Mouse (Mus musculus): Measurements from ENCODE around the gene AC109138.7. TPM values are rescaled to one million over a fixed set of nuclear protein-coding genes. Genes with fewer than 3 reads are reported as not detected.

Gene AC109138.7
- polyA plus RNA-seq, 1 experiment: not detected

- no peaks in the 10 kb centered on the region for H3K4me1 ChIP-seq (ENCODE audit: control insufficient read depth, insufficient read depth, insufficient read length, low read length)
- H3K27ac ChIP-seq (replicated peaks; ENCODE audit: low read depth, low read length): no peak overlapping the region
- H3K4me3 ChIP-seq (ENCODE audit: insufficient read depth, low read depth, low read length): no peak overlapping the region
These were observed 56.0 kb downstream of the AC109138.7 start for GRCm38 (mm10) chr19:4270187-4270586.

DNA sequence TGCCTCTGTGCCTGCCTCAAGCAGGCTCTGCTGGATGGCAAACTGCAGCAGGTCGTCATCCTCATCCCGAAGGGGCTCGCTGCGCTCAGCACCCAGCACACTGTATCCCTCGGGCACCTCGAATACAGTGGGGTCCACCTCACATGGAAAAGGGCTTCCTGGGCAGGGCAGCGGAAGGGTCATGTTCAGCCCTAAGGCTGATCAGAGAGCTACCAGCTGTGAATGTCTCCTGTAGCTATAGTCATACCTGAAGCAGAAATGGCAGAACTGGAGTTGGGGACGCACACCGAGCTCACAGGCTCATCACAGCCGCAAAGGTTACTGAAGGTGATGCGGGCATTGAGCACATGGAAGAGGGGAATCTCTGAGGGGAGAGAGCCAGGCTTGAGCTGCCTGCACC is 56.8 kb downstream of the AC109138.7 start:
- Histone ChIP-seq H3K4me1 (ENCODE audit: control insufficient read depth, insufficient read depth, insufficient read length, low read length) (no peaks in the 10 kb centered on the region), H3K4me3 (ENCODE audit: insufficient read depth, low read depth, low read length) (no peak overlapping the region), H3K27ac (replicated peaks; ENCODE audit: low read depth, low read length) (no peak overlapping the region)

- H3K27ac ChIP-seq (replicated peaks; ENCODE audit: low read depth, low read length): no peak overlapping the region
- no peaks in the 10 kb centered on the region for H3K4me1 ChIP-seq (ENCODE audit: control insufficient read depth, insufficient read depth, insufficient read length, low read length)
- no peak overlapping the region for H3K4me3 ChIP-seq (ENCODE audit: insufficient read depth, low read depth, low read length)
These were observed 65.3 kb downstream of the AC109138.7 start for GRCm38 (mm10) chr19:4279487-4279886.

GRCm38 (mm10) chr19:4280425-4280824 is 66.3 kb downstream of the AC109138.7 start:
- Histone ChIP-seq H3K4me1 (ENCODE audit: control insufficient read depth, insufficient read depth, insufficient read length, low read length) (no peaks in the 10 kb centered on the region), H3K4me3 (ENCODE audit: insufficient read depth, low read depth, low read length) (no peak overlapping the region), H3K27ac (replicated peaks; ENCODE audit: low read depth, low read length) (no peak overlapping the region)

Other genes starting within 250 kb of the AC109138.7 start
- 6.9 and 13.4 TPM in 2 replicates for gene Aldh3b2, start 242.0 kb upstream of the AC109138.7 start, polyA plus RNA-seq (2012; ENCODE audit: insufficient read depth, insufficient read length, missing spikeins)
- gene Acy3, start 227.8 kb upstream of the AC109138.7 start, polyA plus RNA-seq (2012; ENCODE audit: insufficient read depth, insufficient read length, missing spikeins): 33.3 and 40.6 TPM in 2 replicates
- gene Tbx10, start 221.6 kb upstream of the AC109138.7 start, polyA plus RNA-seq (2012; ENCODE audit: insufficient read depth, insufficient read length, missing spikeins): not detected in 2 replicates
- gene Nudt8, start 213.8 kb upstream of the AC109138.7 start, polyA plus RNA-seq (2012; ENCODE audit: insufficient read depth, insufficient read length, missing spikeins): 24.5 and 49.5 TPM in 2 replicates
- not detected in 2 replicates for gene Gm49405, start 213.7 kb upstream of the AC109138.7 start, polyA plus RNA-seq (2012; ENCODE audit: insufficient read depth, insufficient read length, missing spikeins)
- gene Doc2g, start 211.0 kb upstream of the AC109138.7 start, polyA plus RNA-seq (2012; ENCODE audit: insufficient read depth, insufficient read length, missing spikeins): 1.1 and 1.8 TPM in 2 replicates
- 1,127 and 1,213 TPM in 2 replicates for gene Ndufv1, start 201.6 kb upstream of the AC109138.7 start, polyA plus RNA-seq (2012; ENCODE audit: insufficient read depth, insufficient read length, missing spikeins)
- gene Gstp1, start 176.4 kb upstream of the AC109138.7 start, polyA plus RNA-seq (2012; ENCODE audit: insufficient read depth, insufficient read length, missing spikeins): 362 and 451 TPM in 2 replicates
- gene Gstp2, start 168.3 kb upstream of the AC109138.7 start, polyA plus RNA-seq (2012; ENCODE audit: insufficient read depth, insufficient read length, missing spikeins): 14.8 and 26.0 TPM in 2 replicates
- gene Gstp3, start 154.8 kb upstream of the AC109138.7 start, polyA plus RNA-seq (2012; ENCODE audit: insufficient read depth, insufficient read length, missing spikeins): 2.3 and 4.2 TPM in 2 replicates
- not detected in 2 replicates for gene Cabp2, start 132.8 kb upstream of the AC109138.7 start, polyA plus RNA-seq (2012; ENCODE audit: insufficient read depth, insufficient read length, missing spikeins)
- 78.5 and 101 TPM in 2 replicates for gene Cdk2ap2, start 117.2 kb upstream of the AC109138.7 start, polyA plus RNA-seq (2012; ENCODE audit: insufficient read depth, insufficient read length, missing spikeins)
- gene Pitpnm1, start 114.4 kb upstream of the AC109138.7 start, polyA plus RNA-seq (2012; ENCODE audit: insufficient read depth, insufficient read length, missing spikeins): 14.8 and 17.2 TPM in 2 replicates
- 62.7 and 65.2 TPM in 2 replicates for gene Aip, start 88.5 kb upstream of the AC109138.7 start, polyA plus RNA-seq (2012; ENCODE audit: insufficient read depth, insufficient read length, missing spikeins)
- not detected in 2 replicates for gene Gpr152, start 74.6 kb upstream of the AC109138.7 start, polyA plus RNA-seq (2012; ENCODE audit: insufficient read depth, insufficient read length, missing spikeins)
- gene Cabp4, start 70.3 kb upstream of the AC109138.7 start, polyA plus RNA-seq (2012; ENCODE audit: insufficient read depth, insufficient read length, missing spikeins): not detected in 2 replicates
- 103 and 112 TPM in 2 replicates for gene Coro1b, start 65.7 kb upstream of the AC109138.7 start, polyA plus RNA-seq (2012; ENCODE audit: insufficient read depth, insufficient read length, missing spikeins)
- gene Ptprcap, start 60.8 kb upstream of the AC109138.7 start, polyA plus RNA-seq (2012; ENCODE audit: insufficient read depth, insufficient read length, missing spikeins): 1.3 and 3.3 TPM in 2 replicates
- gene Rps6kb2, start 51.0 kb upstream of the AC109138.7 start, polyA plus RNA-seq (2012; ENCODE audit: insufficient read depth, insufficient read length, missing spikeins): 17.2 and 17.7 TPM in 2 replicates
- gene Carns1, start 38.9 kb upstream of the AC109138.7 start, polyA plus RNA-seq (2012; ENCODE audit: insufficient read depth, insufficient read length, missing spikeins): 2.1 and 3.1 TPM in 2 replicates
- 0.83 TPM in 1 of 2 replicates, not detected in the other for gene Tbc1d10c, start 23.1 kb upstream of the AC109138.7 start, polyA plus RNA-seq (2012; ENCODE audit: insufficient read depth, insufficient read length, missing spikeins)
- gene Ppp1ca, start 22.3 kb upstream of the AC109138.7 start, polyA plus RNA-seq (2012; ENCODE audit: insufficient read depth, insufficient read length, missing spikeins): 265 and 309 TPM in 2 replicates
- 4.4 and 7.6 TPM in 2 replicates for gene Rad9a, start 12.7 kb upstream of the AC109138.7 start, polyA plus RNA-seq (2012; ENCODE audit: insufficient read depth, insufficient read length, missing spikeins)
- gene Clcf1, start 119 bp upstream of the AC109138.7 start, polyA plus RNA-seq (2012; ENCODE audit: insufficient read depth, insufficient read length, missing spikeins): not detected in 2 replicates
- gene Pold4, start 17.5 kb downstream of the AC109138.7 start, polyA plus RNA-seq (2012; ENCODE audit: insufficient read depth, insufficient read length, missing spikeins): 63.7 and 81.4 TPM in 2 replicates
- 3.3 and 4.8 TPM in 2 replicates for gene Ssh3, start 54.8 kb downstream of the AC109138.7 start, polyA plus RNA-seq (2012; ENCODE audit: insufficient read depth, insufficient read length, missing spikeins)
- gene Ankrd13d, start 68.8 kb downstream of the AC109138.7 start, polyA plus RNA-seq (2012; ENCODE audit: insufficient read depth, insufficient read length, missing spikeins): 0.87 TPM in 1 of 2 replicates, not detected in the other
- gene Grk2, start 91.9 kb downstream of the AC109138.7 start, polyA plus RNA-seq (2012; ENCODE audit: insufficient read depth, insufficient read length, missing spikeins): 30.7 and 35.9 TPM in 2 replicates
- 18.9 and 20.6 TPM in 2 replicates for gene Kdm2a, start 183.9 kb downstream of the AC109138.7 start, polyA plus RNA-seq (2012; ENCODE audit: insufficient read depth, insufficient read length, missing spikeins)
- gene Rhod, start 225.1 kb downstream of the AC109138.7 start, polyA plus RNA-seq (2012; ENCODE audit: insufficient read depth, insufficient read length, missing spikeins): 4.3 and 4.5 TPM in 2 replicates